Mouse (Mus musculus): ENCODE measurements around the gene Paxip1.

Paxip1 gene

DNA sequence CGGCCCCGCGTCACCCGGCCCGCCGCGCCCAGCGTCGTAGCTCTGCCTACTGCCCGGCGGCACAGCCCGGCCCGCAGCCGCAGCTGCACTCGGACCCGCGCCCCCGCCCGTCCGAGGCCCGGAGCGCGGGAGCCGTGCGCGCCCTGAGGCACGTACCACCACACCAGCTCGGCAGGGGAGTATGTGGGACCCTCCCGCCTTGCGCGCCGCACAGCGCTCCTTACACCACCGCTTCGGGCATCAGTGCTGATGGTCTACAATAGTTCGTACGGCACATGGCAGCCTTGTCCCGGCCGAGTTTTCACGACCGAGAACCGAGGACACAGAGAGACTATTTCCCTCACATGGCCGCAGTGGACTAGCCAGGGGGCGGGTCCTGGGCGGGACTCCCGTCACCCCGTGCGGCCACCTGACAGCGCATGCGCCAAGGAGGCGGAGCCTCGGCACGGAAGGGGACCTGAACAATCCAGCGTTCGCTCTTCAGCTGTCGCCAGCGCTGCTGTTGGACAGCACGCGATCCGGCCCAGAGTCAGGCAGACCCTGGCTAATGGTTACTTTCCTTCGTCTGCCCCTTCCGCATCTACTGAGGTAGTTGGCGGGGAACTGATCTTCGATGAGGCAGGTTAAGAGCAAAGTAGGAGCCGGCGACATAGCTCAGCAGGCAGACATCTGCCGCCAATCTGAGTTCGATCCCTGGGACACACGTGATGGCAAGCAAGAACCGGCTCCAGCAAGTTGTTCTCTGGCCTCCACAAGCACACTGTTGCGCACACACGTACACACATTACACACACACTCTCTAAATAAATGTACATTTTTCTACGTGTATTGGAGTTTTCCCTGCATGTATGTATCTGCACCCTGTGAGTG lies at the start of gene Paxip1:
Paxip1 (minus strand) TSS at position 389 of the 870 bp plus-strand sequence.
- DNase-seq (ENCODE audit: low spot score in 2 of 2) = peak; percentile 94 to 96

GRCm38 (mm10) chr5:27838061-27838460 lies 46.6 kb upstream of the Paxip1 start:
- DNase-seq (ENCODE audit: low spot score in 2 of 2) = no peak

- no peak for DNase-seq (ENCODE audit: low spot score in 2 of 2)
Measured at GRCm38 (mm10) chr5:27835096-27835495, 43.6 kb upstream of the Paxip1 start.

DNA sequence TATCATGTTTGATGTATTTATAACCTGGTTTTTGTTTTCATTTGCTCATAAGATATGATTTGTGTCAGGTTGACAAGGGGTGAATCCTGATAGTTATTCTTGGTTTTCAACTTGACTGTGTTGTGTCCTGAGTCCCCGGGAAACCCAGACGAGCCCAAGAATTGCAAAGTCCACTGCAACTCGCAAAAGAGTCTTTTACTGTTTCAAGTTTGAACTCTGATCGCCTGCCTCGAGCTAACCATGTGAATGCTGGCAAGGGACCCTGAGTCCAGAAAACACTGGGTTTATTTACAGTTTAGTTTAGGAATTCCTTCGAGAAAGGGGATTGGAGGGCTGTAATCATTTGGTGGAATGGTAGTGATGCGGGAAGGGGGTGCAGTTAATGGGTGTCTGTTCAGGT lies 36.5 kb upstream of the Paxip1 start:
- no peak for DNase-seq (ENCODE audit: low spot score in 2 of 2)

DNA sequence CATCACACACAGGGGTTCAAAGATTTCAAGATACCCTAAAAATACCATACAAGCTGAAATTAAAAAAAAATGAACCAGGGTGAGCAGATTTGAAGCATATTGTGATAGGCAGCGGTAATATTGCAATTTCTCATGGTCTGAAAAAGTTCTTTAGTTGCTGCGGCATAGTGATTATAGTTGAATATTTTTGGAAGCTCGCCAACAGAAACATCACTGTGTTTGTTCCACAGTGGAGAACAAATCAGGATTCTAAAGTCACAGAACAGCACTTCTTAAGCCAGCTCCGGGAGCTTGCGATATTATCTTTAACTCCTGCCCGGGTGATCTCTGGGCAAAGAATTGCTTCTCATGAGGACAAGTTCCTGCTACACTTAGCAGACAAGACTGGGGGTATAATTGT lies 29.7 kb upstream of the Paxip1 start:
- DNase-seq (ENCODE audit: low spot score in 2 of 2) = no peak

DNA sequence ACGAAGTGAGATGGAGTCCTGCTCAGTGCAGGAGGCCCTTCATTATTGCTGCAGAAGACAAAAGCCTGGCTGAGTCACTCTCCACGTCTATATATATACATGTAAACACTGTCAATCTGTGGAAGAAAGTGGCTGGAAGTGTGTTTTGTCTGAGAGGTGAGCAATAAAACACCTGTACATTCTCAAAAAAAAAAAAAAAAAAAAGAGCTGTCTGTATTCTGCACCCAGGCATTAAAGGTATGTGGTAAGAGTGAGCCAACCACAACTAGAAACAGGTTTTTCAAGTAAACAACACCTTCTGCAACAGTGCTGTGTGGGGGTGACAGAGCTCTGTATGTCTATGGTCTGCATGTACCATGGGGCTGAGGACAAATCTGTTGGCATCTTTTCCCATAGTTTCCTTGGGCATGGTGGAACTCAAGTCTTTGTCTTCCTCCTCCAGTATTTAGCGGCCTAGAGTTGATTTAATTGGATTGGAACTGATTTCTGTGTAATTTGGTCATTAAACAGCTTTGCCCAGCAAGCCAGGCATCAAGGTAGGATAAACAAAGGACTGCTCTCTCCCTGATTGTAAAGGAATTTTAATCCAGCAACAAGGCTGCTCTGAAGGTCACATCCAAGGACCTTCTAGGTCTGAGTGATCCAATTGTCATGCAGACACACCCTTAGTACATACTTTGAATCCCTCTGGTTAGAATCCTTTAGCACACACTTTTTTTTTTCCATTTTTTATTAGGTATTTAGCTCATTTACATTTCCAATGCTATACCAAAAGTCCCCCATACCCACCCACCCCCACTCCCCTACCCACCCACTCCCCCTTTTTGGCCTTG lies 27.6 kb upstream of the Paxip1 start:
- DNase-seq (ENCODE audit: low spot score in 2 of 2) = no peak

DNA sequence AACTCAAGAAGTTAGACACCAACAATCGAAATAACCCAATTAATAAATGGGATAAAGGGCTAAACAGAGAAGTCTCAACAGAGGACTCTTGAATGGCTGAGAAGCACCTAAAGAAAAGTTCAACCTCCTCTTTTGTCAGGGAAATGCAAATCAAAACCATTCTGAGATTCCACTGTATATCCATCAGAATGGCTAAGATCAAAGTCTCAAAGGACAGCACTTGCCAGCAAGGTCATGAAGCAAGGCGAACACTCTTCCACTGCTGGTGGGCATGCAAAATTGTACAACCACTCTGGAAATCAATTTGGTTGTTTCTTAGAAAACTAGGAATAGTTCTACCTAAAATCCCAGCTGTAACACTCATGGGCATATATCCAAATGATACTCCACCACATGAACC lies 22.8 kb upstream of the Paxip1 start:
- no peak for DNase-seq (ENCODE audit: low spot score in 2 of 2)

- DNase-seq (ENCODE audit: low spot score in 2 of 2) = peak; percentile 82 to 86
Measured at GRCm38 (mm10) chr5:27793923-27794322, 2.4 kb upstream of the Paxip1 start.

DNA sequence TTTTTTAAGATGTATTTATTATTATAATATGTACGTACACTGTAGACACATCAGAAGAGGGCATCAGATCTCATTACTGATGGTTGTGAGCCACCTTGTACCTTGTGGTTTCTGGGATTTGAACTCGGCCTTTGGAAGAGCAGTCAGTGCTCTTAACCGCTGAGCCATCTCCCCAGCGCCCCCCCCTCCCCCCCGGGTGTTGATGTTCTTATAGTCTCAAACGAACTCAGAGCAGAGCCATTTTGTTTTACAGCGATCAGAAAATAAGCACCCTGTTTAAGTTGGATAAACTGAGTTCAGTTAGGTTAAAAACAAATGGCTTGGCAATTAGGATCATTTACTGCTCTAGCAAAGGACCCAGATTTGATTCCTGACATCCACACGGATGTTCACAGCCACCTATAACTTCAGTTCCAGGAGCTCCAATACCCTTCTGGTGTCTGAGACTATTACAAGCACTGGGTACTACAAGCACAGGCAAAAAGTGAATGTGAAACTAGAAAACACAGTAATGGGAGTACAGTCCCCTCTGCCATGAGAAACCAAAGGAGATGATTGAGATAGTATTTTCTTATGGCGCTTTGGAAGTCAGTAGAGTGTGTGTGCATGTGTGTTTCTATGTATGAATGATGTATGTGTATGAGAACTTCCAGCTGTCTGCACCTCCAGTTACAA lies 1.2 kb upstream of the Paxip1 start:
- DNase-seq (ENCODE audit: low spot score in 2 of 2) = no peak

GRCm38 (mm10) chr5:27792173-27792470 lies 631 bp upstream of the Paxip1 start:
- DNase-seq (ENCODE audit: low spot score in 2 of 2) = no peak

DNA sequence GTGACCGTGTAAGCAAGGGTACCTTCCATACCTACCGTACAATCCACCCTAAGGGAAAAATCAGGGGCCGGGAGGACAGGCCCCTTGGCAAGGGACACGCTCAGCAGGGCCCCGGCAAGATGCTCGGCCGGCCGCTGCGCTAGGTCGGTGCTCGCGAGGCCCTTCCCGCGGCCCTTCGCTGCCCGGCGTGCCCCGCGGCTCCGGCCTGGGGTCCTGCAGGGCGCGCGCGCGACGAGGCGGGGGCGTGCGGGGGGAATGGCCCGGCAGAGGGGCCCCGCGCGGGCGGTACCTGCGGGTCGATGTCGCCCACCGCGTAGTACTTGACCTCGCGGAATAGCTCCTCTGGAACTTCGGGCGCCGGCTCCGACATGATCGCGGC lies 592 bp downstream of the Paxip1 start:
- DNase-seq (ENCODE audit: low spot score in 2 of 2) = peak in 1 of 2 experiments; percentile 47

DNA sequence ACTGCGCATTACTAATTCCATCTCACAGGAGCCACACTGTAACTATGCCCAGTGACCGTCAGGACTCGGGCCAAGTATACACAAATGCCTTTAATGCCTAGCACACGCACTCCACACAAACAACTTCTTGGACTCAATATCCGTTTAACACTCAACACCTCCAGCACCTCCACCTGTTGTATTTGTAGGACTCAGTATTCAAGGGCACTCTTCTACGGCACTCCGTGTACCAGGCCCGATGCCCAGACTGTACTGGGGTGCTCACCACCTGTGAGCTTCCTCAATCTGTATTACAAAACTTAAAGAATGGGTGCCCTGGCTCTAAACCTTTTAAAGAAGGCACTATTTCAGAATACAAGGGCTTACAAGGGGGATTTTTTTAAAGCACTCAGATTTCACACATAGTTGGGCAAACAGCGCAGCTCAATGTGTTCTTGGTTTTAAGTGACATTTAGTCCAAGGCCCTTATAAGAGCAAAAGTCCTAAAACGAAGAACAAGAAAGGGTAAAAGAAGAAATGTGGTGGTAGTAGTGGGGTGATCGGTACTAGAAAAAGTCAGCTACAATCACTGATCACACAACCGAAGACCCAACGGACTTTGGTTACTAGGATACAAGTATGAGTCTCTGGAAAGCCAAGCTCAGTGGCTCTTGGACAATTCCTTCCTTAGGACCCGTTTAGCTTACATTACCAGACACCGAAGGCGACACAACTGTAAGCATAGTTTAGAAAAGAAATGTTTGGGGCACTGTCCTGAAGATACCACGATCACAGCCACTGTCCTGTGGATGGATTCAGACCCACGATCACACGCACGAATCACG lies 1.2 kb downstream of the Paxip1 start:
- no peak for DNase-seq (ENCODE audit: low spot score in 2 of 2)

- no peak for DNase-seq (ENCODE audit: low spot score in 2 of 2)
Measured at GRCm38 (mm10) chr5:27789586-27789985, 1.9 kb downstream of the Paxip1 start.

- DNase-seq (ENCODE audit: low spot score in 2 of 2) = no peak
Measured at GRCm38 (mm10) chr5:27783381-27783780, 8.1 kb downstream of the Paxip1 start.

DNA sequence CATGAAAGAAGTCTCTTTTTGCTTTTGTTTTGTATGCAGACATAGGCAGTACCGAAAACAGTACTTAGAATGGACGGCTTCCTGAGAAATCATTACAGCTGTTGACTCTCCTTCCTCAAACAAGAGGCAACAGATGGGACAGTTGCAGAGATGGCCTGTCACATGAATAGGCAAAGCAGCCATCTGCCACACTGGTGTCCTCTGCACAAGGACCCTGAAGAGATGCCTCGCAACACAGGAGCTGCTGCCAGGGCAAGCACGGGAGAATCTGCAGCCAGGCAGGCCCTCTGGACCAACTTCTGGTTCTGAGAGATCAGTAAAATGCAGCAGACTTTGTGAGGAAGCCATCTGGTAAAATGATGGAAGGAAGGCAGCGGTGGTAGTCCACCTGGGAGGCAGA lies 23.5 kb downstream of the Paxip1 start:
- no peak for DNase-seq (ENCODE audit: low spot score in 2 of 2)

- no peak for DNase-seq (ENCODE audit: low spot score in 2 of 2)
Measured at GRCm38 (mm10) chr5:27765780-27766179, 25.7 kb downstream of the Paxip1 start.

DNA sequence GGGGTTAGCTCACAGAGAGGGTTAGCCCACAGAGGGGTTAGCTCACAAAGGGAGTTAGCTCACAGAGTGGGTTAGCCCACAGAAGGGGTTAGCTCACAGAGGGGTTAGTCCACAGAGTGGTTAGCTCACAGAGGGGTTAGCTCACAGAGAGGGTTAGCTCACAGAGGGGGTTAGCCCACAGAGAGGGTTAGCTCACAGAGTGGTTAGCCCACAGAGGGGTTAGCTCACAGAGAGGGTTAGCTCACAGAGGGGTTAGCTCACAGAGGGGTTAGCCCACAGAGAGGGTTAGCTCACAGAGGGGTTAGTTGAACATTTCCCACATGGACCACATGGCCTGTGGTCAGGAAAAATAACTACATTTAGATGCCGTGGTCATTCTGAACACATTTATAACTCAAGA lies 46.5 kb downstream of the Paxip1 start:
- DNase-seq (ENCODE audit: low spot score in 2 of 2) = no peak

DNA sequence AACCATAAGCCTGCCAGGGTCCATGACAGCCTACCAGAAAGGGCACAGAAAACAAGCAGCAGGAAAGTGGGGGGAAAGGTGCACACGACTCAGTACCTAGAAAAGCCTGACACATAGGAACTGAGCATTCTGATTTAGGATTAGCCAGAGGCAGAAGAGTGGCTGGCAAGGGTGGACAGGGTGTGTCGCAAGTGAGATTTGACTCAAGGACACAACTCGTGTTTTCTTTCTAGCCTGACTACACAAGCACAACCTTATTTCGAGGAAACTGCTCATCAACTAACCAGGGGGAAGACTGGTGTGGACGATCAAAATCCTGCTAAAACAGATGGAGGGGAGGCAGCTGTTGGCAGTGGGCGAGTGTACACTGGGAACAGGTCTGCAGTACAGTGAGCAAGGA lies 52.3 kb downstream of the Paxip1 start:
- DNase-seq (ENCODE audit: low spot score in 2 of 2) = no peak

DNA sequence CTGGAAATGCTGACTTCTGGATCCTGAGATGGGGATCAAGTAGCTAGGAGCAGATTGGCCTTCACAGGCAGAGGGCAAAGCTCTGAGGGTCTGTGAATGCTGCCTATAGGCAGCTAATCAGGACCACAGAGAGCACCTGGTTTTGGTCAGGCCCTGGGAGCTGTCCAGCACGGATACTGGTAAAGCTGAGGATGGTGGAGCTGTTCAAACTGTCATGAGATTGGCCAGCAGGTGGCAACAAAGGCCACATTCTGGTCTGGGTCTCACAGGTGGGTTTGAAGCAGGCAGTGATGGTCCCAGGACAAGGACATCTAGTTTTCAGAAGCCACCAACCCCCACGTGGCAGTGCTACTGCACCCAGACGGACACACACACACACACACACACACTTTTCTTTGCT lies 54.3 kb downstream of the Paxip1 start:
- DNase-seq (ENCODE audit: low spot score in 2 of 2) = peak in 1 of 2 experiments; percentile 48

DNA sequence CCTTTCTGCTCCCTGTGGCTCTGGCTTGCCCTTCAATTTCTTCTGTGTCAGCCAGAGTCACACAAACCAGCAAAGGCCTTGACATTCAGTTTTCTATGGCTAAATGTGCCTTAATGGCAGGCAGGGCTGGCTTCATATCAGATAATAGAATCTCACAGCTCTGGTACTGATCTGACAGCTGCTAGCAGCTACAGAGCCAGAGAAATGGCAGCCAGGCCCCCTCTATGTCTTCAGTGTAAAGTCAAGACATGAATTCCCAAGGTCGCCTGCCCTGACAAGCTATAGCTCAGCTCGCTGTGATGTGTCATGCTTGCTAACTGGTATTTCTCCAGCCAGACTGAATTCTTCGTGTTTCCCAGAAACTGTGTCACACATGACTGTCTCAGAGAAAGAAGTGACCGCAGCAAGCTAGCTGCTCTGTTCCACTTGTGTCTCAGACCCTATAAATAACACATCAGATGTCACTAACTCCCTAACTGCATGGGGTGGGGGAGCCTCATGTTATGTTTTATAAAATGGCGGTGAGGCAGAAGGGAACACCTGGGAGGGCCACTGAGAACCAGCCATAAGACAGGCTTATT lies 59.1 kb downstream of the Paxip1 start:
- DNase-seq (ENCODE audit: low spot score in 2 of 2) = peak; percentile 47 to 48

- DNase-seq (ENCODE audit: low spot score in 2 of 2) = no peak
Measured at GRCm38 (mm10) chr5:27731392-27731791, 60.1 kb downstream of the Paxip1 start.
